Mouse (Mus musculus) CH12.LX (cell line): ENCODE measurements around the gene Il17rb. TPM values are rescaled to one million over a fixed set of nuclear protein-coding genes. Genes with fewer than 3 reads are reported as not detected.

Source experiments
- DNase-seq: peaks from one replicate; pipeline ENCODE4 v3.0.0-alpha.2; 2013; ENCODE audit errors: extremely low read depth
- H3K27ac ChIP-seq: 2 replicates; pipeline ENCODE4 v1.5.1; 2012; ENCODE audit warnings: low read depth, mild to moderate bottlenecking, control low read depth, moderate library complexity; ENCODE audit not compliant: insufficient read depth
- H3K27me3 ChIP-seq: replicated peaks from 2 replicates; pipeline ENCODE3; 2012; ENCODE audit warnings: inconsistent platforms
- H3K36me3 ChIP-seq, 2 experiments: replicated peaks in 1 of 2; 2 replicates each; pipeline versions ENCODE3 to v1.6.1; 2012; ENCODE audit warnings: inconsistent platforms in 1 of 2, low read length in 1 of 2, mild to moderate bottlenecking in 1 of 2, mixed read lengths in 1 of 2, moderate library complexity in 1 of 2; ENCODE audit not compliant: control insufficient read depth in 1 of 2, insufficient read depth in 1 of 2
- H3K4me1 ChIP-seq, 2 experiments: 2 replicates each; pipeline ENCODE4 v1.6.1; 2012; ENCODE audit warnings: inconsistent platforms in 1 of 2, moderate library complexity in 1 of 2; ENCODE audit not compliant: insufficient read depth in 2 of 2, control insufficient read depth in 1 of 2
- H3K4me2 ChIP-seq: 2 replicates; pipeline ENCODE4 v1.6.1; 2012; ENCODE audit warnings: low read depth, mild to moderate bottlenecking, control low read depth; ENCODE audit not compliant: poor library complexity, insufficient read depth, severe bottlenecking
- H3K4me3 ChIP-seq, 3 experiments: fragments of 150-350 bp in 1 of 3; sonication (generic) in 1 of 3; replicated peaks in 1 of 3; 2 replicates each; pipeline versions ENCODE3 to v1.5.1; 2011 to 2012; ENCODE audit warnings: low read depth in 2 of 3, low read length in 2 of 3, mild to moderate bottlenecking in 2 of 3, moderate library complexity in 2 of 3, control low read depth in 1 of 3, improper control_type of control experiment in 1 of 3, inconsistent platforms in 1 of 3, mixed read lengths in 1 of 3; ENCODE audit not compliant: poor library complexity in 1 of 3
- H3K79me2 ChIP-seq: replicated peaks from 2 replicates; pipeline ENCODE4 v1.6.1; 2012; ENCODE audit warnings: mild to moderate bottlenecking, moderate library complexity; ENCODE audit not compliant: control insufficient read depth, poor library complexity, insufficient read depth, severe bottlenecking; ENCODE audit errors: extremely low read depth
- H3K9ac ChIP-seq: 2 replicates; pipeline ENCODE4 v1.6.1; 2012; ENCODE audit warnings: low read depth, mild to moderate bottlenecking, control low read depth, moderate library complexity; ENCODE audit not compliant: insufficient read depth
- H3K9me3 ChIP-seq: replicated peaks from 2 replicates; pipeline ENCODE3; 2012; ENCODE audit warnings: low read length, inconsistent platforms, mixed read lengths
- CHD2 ChIP-seq: IDR thresholded peaks from 2 replicates; pipeline ENCODE4 v1.6.1; 2011; ENCODE audit warnings: low read length, improper control_type of control experiment
- CTCF ChIP-seq, 2 experiments: IDR thresholded peaks in 1 of 2; conservative IDR thresholded peaks in 1 of 2; 2 replicates each; pipeline ENCODE4 v1.5.1; 2011 to 2012; ENCODE audit warnings: low read depth in 2 of 2, low read length in 2 of 2, improper control_type of control experiment in 1 of 2, inconsistent platforms in 1 of 2, mild to moderate bottlenecking in 1 of 2, moderate library complexity in 1 of 2
- E2F4 ChIP-seq: IDR thresholded peaks from 2 replicates; pipeline ENCODE4 v1.6.1; 2011; ENCODE audit warnings: low read depth, low read length, improper control_type of control experiment; ENCODE audit not compliant: insufficient replicate concordance
- ELF1 ChIP-seq: IDR thresholded peaks from 2 replicates; pipeline ENCODE4 v1.6.1; 2014; ENCODE audit warnings: low read depth, mild to moderate bottlenecking, inconsistent platforms, low read length, improper control_type of control experiment
- EP300 ChIP-seq: IDR thresholded peaks from 2 replicates; pipeline ENCODE4 v1.6.1; 2011; ENCODE audit warnings: low read length, improper control_type of control experiment
- ETS1 ChIP-seq: conservative IDR thresholded peaks from 2 replicates; pipeline ENCODE4 v1.6.1; 2012; ENCODE audit warnings: low read depth, mild to moderate bottlenecking, inconsistent platforms, low read length, improper control_type of control experiment, moderate library complexity
- JUND ChIP-seq: conservative IDR thresholded peaks from 2 replicates; pipeline ENCODE4 v1.6.1; 2011; ENCODE audit warnings: low read depth, low read length, improper control_type of control experiment
- KAT2A ChIP-seq: IDR thresholded peaks from 2 replicates; pipeline ENCODE4 v1.6.1; 2012; ENCODE audit warnings: low read length, improper control_type of control experiment, inconsistent platforms; ENCODE audit not compliant: insufficient replicate concordance
- MAFK ChIP-seq: IDR thresholded peaks from 2 replicates; pipeline ENCODE4 v1.6.1; 2011; ENCODE audit warnings: low read length, improper control_type of control experiment; ENCODE audit not compliant: insufficient replicate concordance
- MYC ChIP-seq: IDR thresholded peaks from 2 replicates; pipeline ENCODE4 v1.6.1; 2011; ENCODE audit warnings: low read depth, mild to moderate bottlenecking, improper control_type of control experiment, low read length
- PAX5 ChIP-seq: IDR thresholded peaks from 2 replicates; pipeline ENCODE4 v1.6.1; 2012; ENCODE audit warnings: low read length, inconsistent platforms, mixed read lengths
- POLR2AphosphoS2 ChIP-seq: IDR thresholded peaks from 2 replicates; pipeline ENCODE4 v1.6.1; 2011; ENCODE audit warnings: low read depth, low read length, improper control_type of control experiment
- RAD21 ChIP-seq: IDR thresholded peaks from 2 replicates; pipeline ENCODE4 v1.6.1; 2011; ENCODE audit warnings: low read depth, mild to moderate bottlenecking, low read length, improper control_type of control experiment, moderate library complexity
- SMC3 ChIP-seq: IDR thresholded peaks from 2 replicates; pipeline ENCODE4 v1.6.1; 2011; ENCODE audit warnings: low read depth, low read length, improper control_type of control experiment
- TBP ChIP-seq: conservative IDR thresholded peaks from 2 replicates; pipeline ENCODE4 v1.6.1; 2011; ENCODE audit warnings: low read depth, low read length, improper control_type of control experiment
- TCF12 ChIP-seq: IDR thresholded peaks from 2 replicates; pipeline ENCODE4 v1.6.1; 2014; ENCODE audit warnings: low read depth, mild to moderate bottlenecking, inconsistent platforms, low read length, improper control_type of control experiment
- UBTF ChIP-seq: IDR thresholded peaks from 2 replicates; pipeline ENCODE4 v1.6.1; 2012; ENCODE audit warnings: low read depth, mild to moderate bottlenecking, inconsistent platforms, low read length, improper control_type of control experiment, moderate library complexity
- USF2 ChIP-seq: conservative IDR thresholded peaks from 2 replicates; pipeline ENCODE4 v1.6.1; 2011; ENCODE audit warnings: low read depth, low read length, improper control_type of control experiment
- ZC3H11A ChIP-seq: IDR thresholded peaks from 2 replicates; pipeline ENCODE4 v1.6.1; 2012; ENCODE audit warnings: low read depth, mild to moderate bottlenecking, inconsistent platforms, low read length, improper control_type of control experiment
- dilution Hi-C: fragments of 300-500 bp; cut with MboI; formaldehyde crosslinking; loops from 2 replicates; pipeline ENCODE4 v1.14.3; 2020; ENCODE audit warnings: low sequenced_read_pairs; ENCODE audit not compliant: extremely low pct_unique_long_range_greater_than_20kb, extremely low pct_ligation_motif_present
- in situ Hi-C: fragments of 300-500 bp; cut with MboI; formaldehyde crosslinking; loops from 3 replicates; pipeline ENCODE4 v1.14.3; 2019; ENCODE audit warnings: low sequenced_read_pairs, low pct_ligation_motif_present, low pct_unique_long_range_greater_than_20kb, mixed read lengths
- polyA plus RNA-seq: library from polyadenylated mRNA; unstranded; fragments of >175 nt; gene quantifications from 2 replicates; pipeline ENCODE4 v1.2.1, GENCODE M21; 2012; ENCODE audit warnings: low read depth; ENCODE audit not compliant: insufficient read length
- total RNA-seq, 2 experiments: library from RNA; depleted of rRNA; stranded (reverse); fragments of 300-350 nt in 1 of 2; fragments of >200 nt in 1 of 2; gene quantifications; 2 replicates each; pipeline ENCODE4 v1.2.3; 2012 to 2014

The Il17rb gene
- total and polyA plus RNA-seq, 3 experiments = 5.0 to 12.9 (median 6.7) TPM

DNA sequence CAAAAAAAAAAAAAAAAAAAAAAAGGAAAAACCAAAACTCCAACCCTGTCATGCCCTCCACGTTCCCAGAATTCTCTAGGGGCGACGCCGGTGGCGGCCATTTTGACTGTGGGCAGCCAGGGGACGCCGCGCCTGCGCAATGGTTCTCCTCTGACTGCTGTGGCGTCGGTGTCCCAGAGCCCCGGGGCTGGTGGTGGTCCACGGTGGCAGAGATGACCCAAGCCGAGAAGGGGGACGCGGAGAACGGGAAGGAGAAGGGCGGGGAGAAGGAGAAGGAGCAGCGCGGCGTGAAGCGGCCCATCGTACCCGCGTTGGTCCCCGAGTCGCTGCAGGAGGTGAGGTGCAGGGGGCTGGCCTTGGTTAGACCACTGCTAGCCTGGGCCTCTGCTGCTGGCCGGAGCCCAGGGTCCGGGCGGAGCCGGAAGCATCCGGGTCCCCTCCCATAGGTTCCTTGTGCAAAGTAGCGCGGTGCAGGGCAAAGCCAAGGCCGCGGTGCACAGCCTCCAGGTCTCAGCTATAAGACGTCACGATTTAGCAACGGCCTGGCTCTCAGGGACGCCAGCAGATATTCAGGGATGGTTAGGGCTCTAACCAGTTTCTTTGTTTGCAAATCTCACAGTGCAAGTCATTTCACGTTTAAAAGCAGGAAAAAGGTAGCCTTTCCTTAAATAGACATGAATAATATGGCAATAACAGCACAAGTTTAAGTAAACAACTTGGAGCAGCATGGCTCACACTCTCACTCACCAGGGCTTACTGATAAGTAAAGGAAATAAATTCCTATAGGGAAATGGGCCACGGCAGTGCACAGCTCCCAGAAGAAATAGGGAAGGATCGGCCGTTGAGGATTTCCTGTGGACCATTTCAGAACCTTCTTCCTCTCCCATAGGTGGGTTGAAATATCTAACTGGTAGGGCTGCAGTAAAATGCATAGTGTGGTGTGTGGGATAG, 30.2 kb downstream of the Il17rb start, which contains the start of gene Actr8 (continued):
- no peak for TF ChIP-seq E2F4

GRCm38 (mm10) chr14:29976927-29977326, 31.8 kb downstream of the Il17rb start:
- in situ Hi-C loops = no loop called here
- H3K4me3 ChIP-seq = no peak overlapping the region
- dilution Hi-C loops = no loop called here
- peaks cover 39 to 63% of the 10 kb centered on the region in 2 experiments for H3K36me3 ChIP-seq
- peaks cover 17% of the 10 kb centered on the region for H3K79me2 ChIP-seq
- no peak overlapping the region for H3K9ac ChIP-seq
- DNase-seq = no peak
- H3K27ac ChIP-seq = no peak overlapping the region
- H3K4me2 ChIP-seq = no peak overlapping the region
- peaks cover 2 to 39% of the 10 kb centered on the region in 2 experiments; a peak in 2 of 4 replicates for H3K4me1 ChIP-seq
- no peak for TF ChIP-seq ELF1
- TF ChIP-seq TBP = no peak
- no peak for TF ChIP-seq RAD21
- no peak for TF ChIP-seq PAX5
- TF ChIP-seq TCF12 = no peak
- TF ChIP-seq JUND = no peak
- TF ChIP-seq ETS1 = no peak
- no peak for TF ChIP-seq SMC3
- TF ChIP-seq UBTF = no peak
- no peak for TF ChIP-seq E2F4
- no peak for TF ChIP-seq KAT2A
- no peak for TF ChIP-seq CTCF (conservative IDR thresholded peaks at IDR 0.05 in 1 of 2, IDR thresholded peaks at IDR 0.05 in 1 of 2; ENCODE audit: low read depth in 2 of 2, low read length in 2 of 2)
- TF ChIP-seq POLR2AphosphoS2 = no peak
- TF ChIP-seq MAFK = no peak
- TF ChIP-seq CHD2 = no peak
- TF ChIP-seq ZC3H11A = no peak
- no peak for TF ChIP-seq USF2
- TF ChIP-seq EP300 = no peak
- TF ChIP-seq MYC = no peak
- peaks cover 12% of the 10 kb centered on the region for H3K9me3 ChIP-seq
- H3K27me3 ChIP-seq = no peaks in the 10 kb centered on the region
